Mouse (Mus musculus) stomach, postnatal 0 days (tissue): Measurements from ENCODE around the gene Dock7.

ENCODE experiments used
- CTCF ChIP-seq: IDR thresholded peaks from 2 replicates; pipeline ENCODE4 v1.5.1; 2016; ENCODE audit warnings: antibody characterized with exemption, low read depth, mild to moderate bottlenecking, moderate library complexity
- EP300 ChIP-seq: optimal IDR thresholded peaks from 2 replicates; pipeline ENCODE3; 2016; ENCODE audit warnings: antibody characterized with exemption

- TF ChIP-seq EP300 (no peak), CTCF (no peak)
Measured at GRCm38 (mm10) chr4:98918204-98918603, 202.5 kb downstream of the Dock7 start.
